Mouse (Mus musculus) CH12.LX (cell line): ENCODE results near the gene Eml2.

Source experiments
- BHLHE40 ChIP-seq: IDR thresholded peaks from 2 replicates; pipeline ENCODE4 v1.6.1; 2011; ENCODE audit warnings: mild to moderate bottlenecking, low read depth, low read length, improper control_type of control experiment
- CTCF ChIP-seq, 2 experiments: IDR thresholded peaks in 1 of 2; conservative IDR thresholded peaks in 1 of 2; 2 replicates each; pipeline ENCODE4 v1.5.1; 2011 to 2012; ENCODE audit warnings: low read depth in 2 of 2, low read length in 2 of 2, improper control_type of control experiment in 1 of 2, inconsistent platforms in 1 of 2, mild to moderate bottlenecking in 1 of 2, moderate library complexity in 1 of 2
- E2F4 ChIP-seq: IDR thresholded peaks from 2 replicates; pipeline ENCODE4 v1.6.1; 2011; ENCODE audit warnings: low read depth, low read length, improper control_type of control experiment; ENCODE audit not compliant: insufficient replicate concordance
- EP300 ChIP-seq: IDR thresholded peaks from 2 replicates; pipeline ENCODE4 v1.6.1; 2011; ENCODE audit warnings: low read length, improper control_type of control experiment
- HCFC1 ChIP-seq: IDR thresholded peaks from 2 replicates; pipeline ENCODE4 v1.6.1; 2012; ENCODE audit warnings: low read depth, mild to moderate bottlenecking, inconsistent platforms, low read length, improper control_type of control experiment
- MAFK ChIP-seq: IDR thresholded peaks from 2 replicates; pipeline ENCODE4 v1.6.1; 2011; ENCODE audit warnings: low read length, improper control_type of control experiment; ENCODE audit not compliant: insufficient replicate concordance
- MAX ChIP-seq: IDR thresholded peaks from 2 replicates; pipeline ENCODE4 v1.6.1; 2011; ENCODE audit warnings: low read length, improper control_type of control experiment
- MAZ ChIP-seq: IDR thresholded peaks from 2 replicates; pipeline ENCODE4 v1.6.1; 2012; ENCODE audit warnings: low read depth, mild to moderate bottlenecking, inconsistent platforms, low read length, improper control_type of control experiment, moderate library complexity
- POLR2A ChIP-seq: IDR thresholded peaks from 2 replicates; pipeline ENCODE4 v1.6.1; 2011; ENCODE audit warnings: low read depth, mild to moderate bottlenecking, improper control_type of control experiment, low read length
- RAD21 ChIP-seq: IDR thresholded peaks from 2 replicates; pipeline ENCODE4 v1.6.1; 2011; ENCODE audit warnings: low read depth, mild to moderate bottlenecking, low read length, improper control_type of control experiment, moderate library complexity
- RCOR1 ChIP-seq: conservative IDR thresholded peaks from 2 replicates; pipeline ENCODE4 v1.6.1; 2012; ENCODE audit warnings: low read depth, mild to moderate bottlenecking, inconsistent platforms, low read length, improper control_type of control experiment
- SMC3 ChIP-seq: IDR thresholded peaks from 2 replicates; pipeline ENCODE4 v1.6.1; 2011; ENCODE audit warnings: low read depth, low read length, improper control_type of control experiment
- TBP ChIP-seq: conservative IDR thresholded peaks from 2 replicates; pipeline ENCODE4 v1.6.1; 2011; ENCODE audit warnings: low read depth, low read length, improper control_type of control experiment

DNA sequence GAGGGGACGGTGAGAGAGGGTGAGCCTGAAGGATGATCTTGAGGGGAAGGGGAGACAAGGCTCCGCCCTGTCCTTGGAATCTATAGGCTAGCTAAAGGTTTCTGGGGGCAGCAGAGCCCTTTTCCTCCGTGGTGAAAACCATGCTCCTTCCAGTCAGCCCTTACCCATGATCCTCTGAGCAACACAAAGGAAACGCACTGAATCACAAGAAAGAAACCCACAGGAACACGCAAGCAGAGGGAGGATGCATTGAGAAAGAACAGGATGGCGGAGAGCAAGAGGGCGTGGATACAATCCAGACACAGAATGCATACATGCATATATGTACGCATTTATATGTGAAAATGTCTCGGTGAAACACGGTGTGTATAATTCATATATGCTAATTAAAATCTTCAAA lies 6.7 kb upstream of the Eml2 start:
- TF ChIP-seq CTCF (conservative IDR thresholded peaks at IDR 0.05 in 1 of 2, IDR thresholded peaks at IDR 0.05 in 1 of 2; ENCODE audit: low read depth in 2 of 2, low read length in 2 of 2) (no peak), SMC3 (no peak), E2F4 (no peak), BHLHE40 (no peak), MAX (no peak), MAZ (no peak), TBP (no peak), POLR2A (no peak), RAD21 (no peak), EP300 (no peak), MAFK (no peak), RCOR1 (no peak), HCFC1 (no peak)
